Comparison of ENCODE assay signal across 15 mouse cellular contexts in the genomic region with DNA sequence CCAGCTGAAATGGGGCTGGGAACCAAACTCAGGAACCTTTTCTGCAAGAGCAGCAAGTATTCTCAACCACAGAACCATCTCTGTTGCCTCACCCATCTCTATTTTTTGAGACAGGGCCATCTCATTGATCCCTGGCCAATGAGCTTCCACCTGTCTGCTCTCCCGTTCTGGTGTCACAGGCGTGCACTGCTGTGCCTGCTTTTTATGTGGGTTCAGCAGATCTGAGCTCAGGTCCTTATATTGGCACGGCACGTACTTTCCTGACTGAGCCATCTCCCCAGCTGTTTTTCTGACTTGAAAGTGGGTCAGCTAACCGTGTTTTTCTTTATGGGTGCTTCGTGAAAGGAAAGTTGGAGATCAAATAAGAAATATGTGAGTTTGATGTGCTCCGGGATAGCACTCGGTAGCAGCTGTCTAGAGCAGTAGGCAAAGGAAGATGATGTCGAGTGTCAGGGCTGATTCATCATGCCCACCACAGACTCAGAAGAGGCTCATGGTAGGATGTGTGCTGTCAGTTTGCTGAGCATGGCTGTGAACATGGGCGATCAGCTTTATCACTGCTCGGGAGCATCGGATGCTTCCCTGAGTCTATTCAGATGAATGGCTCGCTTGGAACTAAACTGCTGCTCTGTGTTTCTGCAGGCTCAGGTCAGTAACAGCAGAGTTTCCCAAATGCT.
DNase-seq lines count a peak whose midpoint lies in the region; ATAC-seq and TF ChIP-seq lines count a peak whose summit lies in the region.
"Had no signal": no experiment of that assay in that cellular context is flagged by ENCODE, and none has a peak within 500 bp of the region (broad histone marks: within the 10 kb centered on the region; RNA-seq: fewer than 3 reads in every experiment).

No protein-coding gene starts in this region.

- no peak for DNase-seq in left cerebral cortex, adult 2 months (ENCODE audit: extremely low spot score in 1 of 2, low spot score in 2 of 2)
- no peak for DNase-seq in left cerebral cortex, adult 18-20 months (ENCODE audit: low spot score in 2 of 2)
- peak; percentile 11 for DNase-seq in induced T-regulatory cell, adult 2 months (ENCODE audit: low read depth)
- peak; percentile 71 for DNase-seq in thymus, postnatal 14 days
- DNase-seq in gastrocnemius, adult 18-20 months (ENCODE audit: low spot score), result no peak
- DNase-seq in adrenal gland, adult 2 months, result no peak
- DNase-seq: adrenal gland, postnatal 36 days; cerebellum, postnatal 14 days; kidney, adult 11 months; liver, postnatal 0 days had no signal

- H3K27ac ChIP-seq in left cerebral cortex, adult 2 months, result peak overlapping the region; percentile 65
- H3K27ac ChIP-seq: limb, embryonic 13.5 days; midbrain, embryonic 10.5 days; neural tube, embryonic 15.5 days had no signal

- peak; percentile 66 for ATAC-seq in CD4-positive, CD25-positive, alpha-beta regulatory T cell, adult 4 months
- ATAC-seq: forebrain, embryonic 14.5 days; liver, postnatal 0 days had no signal

- no peak for TF ChIP-seq CTCF in left cerebral cortex, adult 2 months (IDR thresholded peaks at IDR 0.05)

- intact Hi-C loops in left cerebral cortex, adult 2 months (cut with DNase I), result loop anchor here (5.0 kb wide), 1 partner anchor 97 kb away; no protein-coding TSS in a partner anchor

- H3K4me3 ChIP-seq in left cerebral cortex, adult 2 months, result no peak overlapping the region
- H3K4me3 ChIP-seq: limb, embryonic 13.5 days; midbrain, embryonic 10.5 days; neural tube, embryonic 15.5 days had no signal

Comparison
In these comparisons a context has a peak if more than half of its experiments do, and no peak if none do; other contexts are left out.
1. DNase-seq: peak in induced T-regulatory cell, adult 2 months (single experiment) and thymus, postnatal 14 days (single experiment); none in left cerebral cortex, adult 2 months (0 of 2), left cerebral cortex, adult 18-20 months (0 of 2), gastrocnemius, adult 18-20 months (single experiment) and adrenal gland, adult 2 months (single experiment).